Mouse (Mus musculus): ENCODE measurements at regions not wholly inside any gene's neighbourhood (a gene's known extent, or its start where the extent isn't known, plus 50 kb on each side); places are given as distances from the start of the nearest gene placed in this dataset.

- TF ChIP-seq CTCF (IDR thresholded peaks at IDR 0.05; ENCODE audit: low read depth, low read length) (no peak), POLR2A (IDR thresholded peaks at IDR 0.05; ENCODE audit: insufficient read depth, low read length) (no peak), EP300 (IDR thresholded peaks at IDR 0.05; ENCODE audit: insufficient read depth, low read depth, low read length) (no peak)
Observed at GRCm38 (mm10) chr1:51628137-51628793, 150.0 kb upstream of the Nabp1 start.

Measured in ES-Bruce4 (cell line).